In the genomic region with DNA sequence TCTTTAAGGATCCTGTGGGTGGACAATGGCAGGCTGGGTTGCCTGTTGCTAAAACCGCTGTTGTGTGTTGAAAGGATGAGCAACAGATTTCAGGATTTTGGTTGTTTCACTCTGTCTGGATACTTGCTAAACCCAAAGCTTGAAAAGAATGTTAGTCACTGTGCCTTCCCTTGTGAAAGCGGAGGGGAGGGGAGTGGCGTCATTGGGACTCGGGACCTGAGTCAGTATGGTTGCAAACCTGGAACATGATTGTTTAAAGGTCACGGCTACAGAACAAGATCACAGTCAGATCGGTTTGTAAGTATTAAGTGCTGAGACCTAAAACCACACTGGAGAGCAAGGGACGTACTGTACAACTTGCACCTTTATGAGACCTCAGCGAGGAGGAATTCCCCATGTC, we compare ENCODE assay signal across 10 mouse cellular contexts.
"Had no signal": no experiment of that assay in that cellular context is flagged by ENCODE, and none has a peak within 500 bp of the region (broad histone marks: within the 10 kb centered on the region; RNA-seq: fewer than 3 reads in every experiment).

No protein-coding gene starts in this region.

- DNase-seq: kidney, postnatal 25 days; layer of hippocampus, postnatal 36 days; liver, embryonic 13.5 days; lung, adult 2 months; lung, postnatal 14 days; lung, postnatal 4 days; midbrain, embryonic 14.5 days; thymus, adult 2 months; thymus, postnatal 14 days; thymus, postnatal 4 days had no signal
